Mouse (Mus musculus): ENCODE data around the gene Sult6b2.

GRCm38 (mm10) chr6:142837326-142837725 is 33.0 kb upstream of the Sult6b2 start:
- TF ChIP-seq CTCF (IDR thresholded peaks at IDR 0.05; ENCODE audit: low read depth) (no peak), EP300 (IDR thresholded peaks at IDR 0.05; ENCODE audit: low read depth) (no peak)
